Mouse (Mus musculus): ENCODE measurements at regions not wholly inside any gene's neighbourhood (a gene's known extent, or its start where the extent isn't known, plus 50 kb on each side); places are given as distances from the start of the nearest gene placed in this dataset.
"Not testable (repeated sequence)": the region's sequence is repeated elsewhere in the genome, so short reads cannot be mapped to it uniquely, and the experiment has no call there.

GRCm38 (mm10) chr15:3171774-3172173 lies 96.6 kb upstream of the Selenop start:
- DNase-seq (ENCODE audit: low spot score in 2 of 2): no peak
- intact Hi-C loops (cut with DNase I): no loop called here

GRCm38 (mm10) chr15:3174072-3174471 lies 94.3 kb upstream of the Selenop start:
- intact Hi-C loops (cut with DNase I): no loop called here
- DNase-seq (ENCODE audit: low spot score in 2 of 2): no peak

GRCm38 (mm10) chr15:3174848-3175247 lies 93.5 kb upstream of the Selenop start:
- intact Hi-C loops (cut with DNase I): no loop called here
- DNase-seq (ENCODE audit: low spot score in 2 of 2): peak in 1 of 2 experiments; percentile 3

GRCm38 (mm10) chr15:3201912-3202653 lies 66.3 kb upstream of the Selenop start:
- intact Hi-C loops (cut with DNase I): loop anchor here (10.0 kb wide), 2 partner anchors 383 to 703 kb away; partner anchors contain the start of gene Ghr
- peak; percentile 67 to 76 for DNase-seq (ENCODE audit: low spot score in 2 of 2)

GRCm38 (mm10) chr15:3205522-3205921 lies 62.8 kb upstream of the Selenop start:
- DNase-seq (ENCODE audit: low spot score in 2 of 2): no peak
- intact Hi-C loops (cut with DNase I): loop anchor here (10.0 kb wide), 2 partner anchors 379 to 699 kb away; partner anchors contain the start of gene Ghr

GRCm38 (mm10) chr15:3206076-3206475 lies 62.3 kb upstream of the Selenop start:
- DNase-seq (ENCODE audit: low spot score in 2 of 2): not testable (repeated sequence)
- intact Hi-C loops (cut with DNase I): loop anchor here (10.0 kb wide), 2 partner anchors 379 to 699 kb away; partner anchors contain the start of gene Ghr

GRCm38 (mm10) chr15:3213721-3214120 lies 54.6 kb upstream of the Selenop start:
- intact Hi-C loops (cut with DNase I): loop anchor here (10.0 kb wide), 1 partner anchor 141 kb away; no protein-coding TSS in a partner anchor
- peak; percentile 58 to 74 for DNase-seq (ENCODE audit: low spot score in 2 of 2)

GRCm38 (mm10) chr15:3215201-3215600 lies 53.1 kb upstream of the Selenop start:
- intact Hi-C loops (cut with DNase I): loop anchor here (10.0 kb wide), 1 partner anchor 140 kb away; no protein-coding TSS in a partner anchor
- DNase-seq (ENCODE audit: low spot score in 2 of 2): no peak

Measured in left cerebral cortex, postnatal 14 days (tissue).